Mouse (Mus musculus): ENCODE measurements around the gene Nol4l.

The Nol4l gene

DNA sequence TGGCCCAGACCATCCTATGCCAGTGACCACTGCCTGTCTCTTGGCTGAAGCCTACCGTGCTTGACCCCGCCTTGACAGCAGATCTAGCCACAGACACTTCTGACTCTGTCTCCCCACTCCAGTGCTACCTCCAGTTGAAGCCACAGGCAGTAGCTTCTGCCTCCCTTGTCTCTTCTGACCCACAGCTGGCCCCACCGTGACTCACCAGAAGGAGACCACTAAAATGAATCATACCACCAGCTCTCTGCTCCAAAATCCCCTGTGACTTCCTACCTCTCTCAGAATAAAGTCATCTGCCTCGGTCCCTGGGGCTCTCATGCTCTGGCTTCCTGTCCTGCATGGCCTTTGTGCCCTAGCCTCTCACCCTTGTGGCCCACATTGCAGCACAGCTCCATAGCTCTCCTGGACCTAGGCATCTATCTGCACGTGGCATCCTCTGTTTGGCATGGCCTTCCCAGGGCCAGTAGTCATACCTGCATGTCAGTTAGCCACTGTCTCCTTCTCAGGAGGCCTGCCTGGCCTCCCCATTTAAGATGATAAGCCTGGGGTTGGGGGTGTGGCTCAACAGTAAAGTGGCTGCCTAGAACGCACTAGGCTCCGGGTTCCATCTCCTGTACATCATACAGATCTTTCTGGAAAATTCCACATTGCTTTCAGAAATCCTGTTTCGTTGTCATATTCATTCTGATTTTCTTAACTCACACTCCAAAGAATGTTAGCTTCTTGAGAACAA, 13.3 kb upstream of the Nol4l start:
- no peak for DNase-seq (ENCODE audit: low read depth)

DNA sequence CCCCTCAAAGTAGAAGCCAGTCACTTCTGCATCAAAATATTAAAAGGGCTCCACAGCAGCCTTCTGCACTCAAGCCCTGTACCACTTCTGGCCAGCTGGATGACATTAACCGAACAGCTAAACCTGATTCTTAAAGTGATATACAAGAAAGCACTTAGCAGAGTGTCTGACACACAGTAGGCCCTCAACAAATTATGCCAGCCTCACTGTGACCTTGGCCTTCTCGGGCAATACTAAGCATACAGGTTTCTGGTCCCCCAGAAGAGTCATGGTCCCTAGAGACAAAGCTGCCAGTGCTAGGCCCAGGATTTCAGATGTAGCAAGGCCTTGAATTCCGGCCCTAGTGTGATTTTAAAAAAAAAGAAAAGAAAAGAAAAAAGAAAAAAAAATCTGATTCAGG, 9.1 kb upstream of the Nol4l start:
- DNase-seq (ENCODE audit: low read depth), result no peak

DNA sequence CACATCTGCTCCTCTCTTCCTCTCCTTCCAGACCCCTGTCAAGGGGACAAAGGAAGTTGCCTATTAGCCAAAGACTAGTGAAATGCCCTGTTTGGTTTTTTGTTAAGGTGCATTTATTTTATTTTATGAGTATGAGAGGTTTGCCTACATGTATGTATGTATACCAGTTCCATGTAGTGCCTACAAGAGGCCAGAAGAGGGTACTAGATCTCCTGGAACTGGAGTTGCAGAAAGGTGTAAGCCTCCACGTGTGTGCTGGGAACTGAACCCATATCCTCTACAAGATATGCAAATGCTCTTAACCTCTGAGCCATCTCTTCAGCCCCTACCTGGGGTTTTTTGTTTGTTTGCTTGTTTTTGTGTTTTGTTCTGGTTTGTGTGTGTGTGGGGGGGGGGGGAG, 4.2 kb upstream of the Nol4l start:
- no peak for DNase-seq (ENCODE audit: low read depth)

DNA sequence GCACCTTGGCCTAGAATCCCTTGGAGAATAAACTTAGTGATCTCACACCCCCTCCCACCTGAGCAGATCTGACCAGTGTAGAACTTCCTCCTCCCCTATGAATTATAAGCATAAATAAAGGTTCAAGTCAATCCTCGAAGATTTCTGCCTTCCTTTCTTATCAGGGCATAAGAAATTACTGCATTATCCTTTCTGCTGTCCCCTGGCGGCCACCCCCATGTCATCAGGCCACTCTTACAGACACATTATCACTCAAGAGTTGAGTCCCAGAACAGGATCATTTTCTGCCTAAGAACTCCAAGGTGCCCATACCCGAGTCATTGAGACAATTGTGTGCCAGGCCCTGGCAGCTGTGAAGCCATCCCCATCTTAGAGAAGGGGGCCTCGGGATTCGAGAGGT, 1.2 kb upstream of the Nol4l start:
- DNase-seq (ENCODE audit: low read depth), result no peak

DNA sequence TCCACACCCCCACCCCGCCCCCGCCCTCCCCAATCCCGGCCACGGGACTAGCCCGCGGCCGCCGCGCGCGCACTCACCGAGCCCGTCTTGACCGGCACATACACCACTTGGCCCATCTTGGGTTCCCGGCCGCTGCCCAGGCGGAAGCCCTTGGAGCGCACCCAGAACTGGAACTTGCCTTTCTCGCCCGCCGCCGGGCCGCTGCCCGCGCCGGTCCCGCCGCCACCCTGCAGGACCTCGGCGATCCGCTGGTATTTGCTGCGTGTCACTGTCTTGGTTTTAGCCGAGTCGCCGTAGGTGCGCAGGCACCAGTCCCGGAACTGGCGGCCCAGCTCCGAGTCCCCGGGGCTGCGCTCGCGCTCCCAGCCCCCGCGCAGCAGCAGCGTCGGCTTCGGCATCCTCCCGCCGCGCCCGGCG, 398 bp downstream of the Nol4l start:
- no peak for DNase-seq (ENCODE audit: low read depth)

DNA sequence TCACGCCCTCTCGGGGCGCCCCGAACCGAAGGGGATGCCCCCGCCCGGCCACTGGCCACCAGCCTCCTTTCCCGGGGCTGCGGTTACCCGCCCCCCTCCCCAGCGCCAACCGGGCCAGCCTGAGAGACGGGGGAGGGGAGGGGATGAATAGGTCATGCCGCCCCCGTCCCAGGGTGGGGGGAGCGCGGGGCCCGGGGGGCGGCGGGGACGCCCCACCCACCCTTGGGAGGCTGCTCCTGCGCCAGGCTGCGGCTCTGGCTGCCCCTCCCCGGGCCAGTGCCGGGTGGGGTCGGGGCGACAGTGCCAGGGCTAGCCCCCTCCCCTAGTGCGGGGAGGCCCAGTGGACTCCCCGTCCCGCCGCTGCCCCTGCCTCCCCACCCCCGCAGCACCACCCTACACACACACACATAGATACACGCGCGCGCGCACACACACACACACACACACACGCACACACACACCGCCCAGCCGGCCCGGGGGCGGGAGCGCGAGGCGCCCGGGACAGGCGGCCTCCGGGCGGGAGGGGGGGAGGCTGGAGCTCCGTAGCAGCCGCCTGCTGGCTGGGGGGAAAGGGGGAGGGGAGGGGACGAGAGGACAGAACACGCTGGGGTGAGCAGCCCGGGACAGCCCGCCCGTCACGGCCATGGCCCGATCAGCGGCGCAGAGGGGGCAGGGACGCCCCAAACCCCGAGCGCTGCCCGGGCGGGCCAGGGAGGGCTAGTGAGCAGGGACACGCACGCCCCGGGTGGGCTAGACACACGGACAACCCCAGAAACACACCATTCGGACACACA, 1.0 kb downstream of the Nol4l start:
- no peak for DNase-seq (ENCODE audit: low read depth)

DNA sequence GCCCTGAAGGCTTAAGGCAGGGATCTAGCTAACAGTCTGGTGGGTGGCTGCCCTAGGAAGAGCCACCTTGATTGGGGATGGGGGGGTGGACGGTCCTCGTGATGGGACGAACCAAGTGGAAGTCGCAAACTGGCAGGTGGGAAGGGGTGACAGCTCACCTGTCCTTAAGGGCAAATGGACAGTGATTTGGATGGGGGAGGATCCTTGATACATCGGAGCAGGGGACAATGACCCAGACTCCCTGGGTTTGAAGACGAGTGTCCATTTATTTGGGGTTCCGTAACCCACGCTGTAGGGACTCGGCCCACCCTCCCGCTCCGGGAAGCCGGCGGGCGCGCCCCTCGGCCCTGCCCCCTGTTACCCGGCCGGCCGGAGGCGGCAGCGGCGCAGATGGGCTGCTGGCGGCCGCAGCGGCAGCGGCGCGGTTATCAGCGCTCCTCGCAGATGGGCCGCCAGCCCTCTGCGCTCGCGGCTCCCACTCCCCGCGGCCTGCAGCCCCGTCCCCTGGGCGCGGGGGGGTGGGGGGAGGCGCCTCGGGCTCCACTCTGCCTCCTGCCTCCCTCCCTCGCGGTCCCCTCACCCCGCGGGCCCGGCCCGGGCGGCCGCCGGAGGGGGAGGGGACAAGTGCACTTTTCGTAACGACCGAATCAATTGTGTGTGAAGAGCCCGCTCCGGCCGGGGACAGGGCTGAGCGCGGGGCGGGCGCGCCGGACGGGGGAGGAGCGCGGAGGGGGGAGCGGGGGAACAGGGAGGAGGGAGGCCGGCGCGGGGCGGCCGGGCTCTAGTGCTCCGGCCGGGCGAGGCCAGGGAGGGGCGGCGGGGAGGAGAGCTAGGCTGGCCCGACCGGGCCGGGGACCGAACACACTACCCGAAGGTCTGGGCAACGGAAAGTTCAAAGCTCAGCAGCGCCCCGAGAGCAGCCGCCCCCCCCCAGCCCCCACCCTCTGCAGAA, 1.9 kb downstream of the Nol4l start:
- no peak for DNase-seq (ENCODE audit: low read depth)

DNA sequence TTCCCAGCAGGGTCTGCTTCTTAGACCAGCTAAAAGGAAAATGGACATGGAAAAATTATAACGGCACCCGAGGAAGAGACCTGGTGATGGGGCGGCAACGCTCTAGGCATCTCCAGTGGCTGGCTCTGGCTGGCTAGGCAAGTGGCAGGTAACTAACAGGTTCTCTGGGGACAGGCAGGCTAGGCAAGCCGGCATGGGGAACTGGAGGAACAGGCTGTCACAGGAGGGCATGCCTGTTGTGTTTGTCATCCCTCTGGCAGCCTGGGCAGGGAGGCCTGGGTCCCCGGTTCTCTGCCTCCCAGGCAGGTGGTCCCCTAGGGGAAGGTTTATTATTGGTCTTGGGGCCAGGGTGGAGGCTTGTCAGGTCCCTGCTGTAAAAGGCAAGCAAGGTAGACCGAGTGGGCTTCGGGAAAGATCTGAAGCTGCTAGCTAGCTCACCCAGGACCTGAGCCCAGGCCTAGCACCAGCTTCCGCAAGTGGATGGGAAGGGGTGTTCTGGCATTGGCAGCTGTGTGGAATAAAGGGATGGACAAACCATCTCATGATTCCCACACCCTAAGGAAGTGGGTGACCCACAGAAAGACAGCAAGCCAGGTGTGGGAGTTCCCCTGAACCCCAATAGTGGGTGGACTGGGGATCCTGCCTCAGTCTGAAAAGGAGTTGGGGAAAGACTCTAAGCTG, 2.8 kb downstream of the Nol4l start:
- DNase-seq (ENCODE audit: low read depth), result no peak

DNA sequence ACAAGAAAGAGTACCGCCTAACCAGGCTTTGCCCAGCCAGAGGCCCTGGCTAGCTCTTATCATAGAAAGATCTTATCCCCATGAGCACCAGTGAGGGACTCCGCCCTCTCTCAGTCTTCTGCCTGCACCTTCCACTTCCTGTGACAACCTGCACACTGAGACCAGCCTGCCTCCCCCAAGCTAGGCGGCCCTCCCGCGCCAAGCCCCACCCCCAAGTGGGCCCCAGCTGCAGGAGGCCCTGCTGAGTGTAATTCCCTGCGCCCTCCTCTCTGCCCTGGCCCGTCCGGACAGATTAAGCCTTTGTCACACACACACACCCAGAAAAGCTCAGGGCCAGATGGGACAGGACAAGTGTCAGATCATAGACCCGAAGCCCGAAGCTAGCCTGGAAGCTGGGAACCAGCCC, 3.9 kb downstream of the Nol4l start:
- DNase-seq (ENCODE audit: low read depth), result no peak

DNA sequence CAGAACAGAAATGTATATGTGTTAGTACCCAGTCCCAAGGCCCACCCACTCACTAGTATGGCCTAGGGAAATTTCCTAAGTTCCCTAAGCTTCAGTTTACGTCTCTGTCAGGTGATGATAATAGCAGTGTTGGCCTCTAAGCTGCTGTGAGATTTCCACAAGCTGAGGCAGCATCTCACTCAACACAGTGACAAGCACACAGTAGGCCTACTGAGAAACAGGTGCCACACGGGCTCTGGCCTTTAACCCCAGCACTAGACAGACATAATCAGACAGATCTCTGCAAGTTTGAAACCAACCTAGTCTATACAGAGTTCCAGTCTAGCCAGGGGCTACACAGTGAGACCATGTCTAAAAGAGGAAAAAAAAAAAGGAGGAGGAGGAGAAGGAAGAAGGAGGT, 5.0 kb downstream of the Nol4l start:
- no peak for DNase-seq (ENCODE audit: low read depth)

DNA sequence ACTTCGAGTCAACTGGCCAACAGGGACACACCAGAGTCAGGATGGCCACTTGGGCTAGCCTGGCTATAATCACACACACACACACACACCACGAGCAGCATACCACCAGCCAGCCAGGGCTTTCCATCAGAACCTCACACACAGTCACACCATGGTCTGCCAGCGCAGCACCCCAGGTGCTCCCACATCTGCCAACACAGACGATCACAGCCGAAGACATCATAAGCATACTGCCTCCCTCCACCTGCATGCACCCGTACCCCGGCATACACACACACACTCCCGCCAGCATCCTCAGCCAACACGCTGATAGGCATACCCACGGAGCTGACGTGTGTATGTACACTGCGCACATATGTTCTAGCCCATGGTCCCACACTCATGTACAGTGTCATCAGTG, 6.1 kb downstream of the Nol4l start:
- no peak for DNase-seq (ENCODE audit: low read depth)

DNA sequence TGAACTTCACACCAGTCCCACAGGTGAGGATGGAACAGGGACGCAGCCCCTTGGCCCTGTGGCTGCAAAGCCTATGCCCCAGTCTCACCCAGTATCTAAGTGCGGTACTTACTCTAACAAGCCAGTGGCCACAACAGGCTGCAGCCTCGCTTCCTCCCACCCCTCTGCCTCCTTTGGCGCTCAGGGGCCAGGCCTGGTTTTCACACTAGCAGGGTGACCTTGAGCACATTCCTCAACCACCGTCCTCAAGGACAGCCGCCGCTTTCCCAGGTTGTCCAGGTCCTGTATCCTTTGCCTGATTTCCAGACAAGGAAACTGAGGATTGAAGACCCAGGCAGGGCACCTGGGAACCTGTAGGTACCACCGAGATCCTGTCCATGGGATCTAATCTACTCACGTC, 6.6 kb downstream of the Nol4l start:
- no peak for DNase-seq (ENCODE audit: low read depth)

DNA sequence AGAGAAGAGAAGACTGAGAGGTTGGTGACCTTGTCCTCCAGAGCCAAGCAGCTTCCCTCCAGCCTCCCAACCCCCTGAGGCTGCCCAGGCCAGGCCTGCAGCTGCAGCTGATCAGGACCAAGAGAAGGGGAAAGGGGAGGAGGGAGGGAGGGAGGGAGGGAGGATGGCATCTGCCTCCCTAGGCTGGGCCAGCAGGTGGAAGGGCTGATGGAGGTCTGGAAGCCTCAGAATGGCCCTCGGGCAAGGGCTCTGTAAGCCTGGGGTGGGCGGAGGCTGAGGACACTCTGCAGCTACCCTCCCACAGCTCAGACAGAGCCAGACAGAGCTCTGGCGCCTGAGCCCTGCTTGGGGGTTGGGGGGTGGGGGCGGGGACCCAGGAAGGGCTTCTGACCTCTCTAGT, 7.5 kb downstream of the Nol4l start:
- no peak for DNase-seq (ENCODE audit: low read depth)

DNA sequence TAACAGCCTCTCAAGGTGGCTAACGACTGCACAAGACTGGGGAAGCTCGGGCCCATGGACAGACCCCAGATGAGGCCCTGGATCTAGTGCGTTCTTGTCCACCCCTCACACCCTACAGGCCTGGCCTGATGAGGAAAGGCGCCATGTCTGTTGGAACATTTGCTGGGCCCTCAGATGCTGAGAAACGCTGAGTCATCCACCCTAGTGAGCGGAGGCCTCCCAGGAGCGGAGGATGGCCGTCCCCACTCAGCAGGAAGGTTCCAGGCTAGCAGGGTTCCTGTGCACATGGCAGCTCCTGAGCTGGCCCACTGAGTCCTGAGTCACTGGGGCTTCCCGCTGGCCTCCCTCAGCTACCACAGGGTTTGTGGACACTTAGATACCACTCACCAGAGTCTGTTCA, 9.7 kb downstream of the Nol4l start:
- DNase-seq (ENCODE audit: low read depth), result no peak

DNA sequence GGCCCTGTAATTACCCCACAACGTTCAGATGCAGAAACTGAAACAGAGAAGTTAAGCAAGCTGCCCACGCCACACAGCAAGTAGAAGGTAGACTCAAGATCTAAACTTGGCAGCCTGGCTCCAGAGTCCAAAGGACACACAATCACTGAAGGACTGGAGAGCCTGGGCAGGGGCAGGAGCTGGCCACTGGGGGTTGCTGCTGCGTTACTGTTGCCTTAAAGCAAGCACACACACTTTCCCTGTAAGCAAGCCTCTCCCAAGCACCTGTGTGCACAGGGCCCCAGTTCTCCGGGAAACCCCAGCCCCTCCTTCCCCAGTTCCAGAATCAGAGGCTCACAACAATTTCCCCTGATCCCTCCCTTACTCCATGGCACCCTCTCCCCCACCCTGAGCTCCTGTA, 12.8 kb downstream of the Nol4l start:
- no peak for DNase-seq (ENCODE audit: low read depth)

DNA sequence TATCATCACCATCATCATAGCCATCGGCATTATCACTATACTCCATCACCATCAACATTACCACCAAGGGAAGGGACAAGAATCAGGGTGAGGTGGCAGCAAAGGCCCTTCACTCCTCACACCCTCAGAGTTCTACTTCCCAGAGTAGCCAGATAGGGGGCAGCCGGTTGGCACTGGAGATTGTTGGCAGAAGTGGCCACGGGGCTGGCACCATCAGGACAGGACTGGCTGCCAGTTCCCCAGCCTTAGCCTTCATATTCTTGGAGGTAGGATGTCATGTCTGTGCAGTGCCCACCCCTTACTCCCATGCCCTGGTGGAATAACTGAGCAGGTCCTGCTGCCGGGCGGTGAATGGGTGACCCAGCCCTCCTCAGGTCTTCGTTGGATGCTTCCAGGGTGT, 14.2 kb downstream of the Nol4l start:
- no peak for DNase-seq (ENCODE audit: low read depth)

DNA sequence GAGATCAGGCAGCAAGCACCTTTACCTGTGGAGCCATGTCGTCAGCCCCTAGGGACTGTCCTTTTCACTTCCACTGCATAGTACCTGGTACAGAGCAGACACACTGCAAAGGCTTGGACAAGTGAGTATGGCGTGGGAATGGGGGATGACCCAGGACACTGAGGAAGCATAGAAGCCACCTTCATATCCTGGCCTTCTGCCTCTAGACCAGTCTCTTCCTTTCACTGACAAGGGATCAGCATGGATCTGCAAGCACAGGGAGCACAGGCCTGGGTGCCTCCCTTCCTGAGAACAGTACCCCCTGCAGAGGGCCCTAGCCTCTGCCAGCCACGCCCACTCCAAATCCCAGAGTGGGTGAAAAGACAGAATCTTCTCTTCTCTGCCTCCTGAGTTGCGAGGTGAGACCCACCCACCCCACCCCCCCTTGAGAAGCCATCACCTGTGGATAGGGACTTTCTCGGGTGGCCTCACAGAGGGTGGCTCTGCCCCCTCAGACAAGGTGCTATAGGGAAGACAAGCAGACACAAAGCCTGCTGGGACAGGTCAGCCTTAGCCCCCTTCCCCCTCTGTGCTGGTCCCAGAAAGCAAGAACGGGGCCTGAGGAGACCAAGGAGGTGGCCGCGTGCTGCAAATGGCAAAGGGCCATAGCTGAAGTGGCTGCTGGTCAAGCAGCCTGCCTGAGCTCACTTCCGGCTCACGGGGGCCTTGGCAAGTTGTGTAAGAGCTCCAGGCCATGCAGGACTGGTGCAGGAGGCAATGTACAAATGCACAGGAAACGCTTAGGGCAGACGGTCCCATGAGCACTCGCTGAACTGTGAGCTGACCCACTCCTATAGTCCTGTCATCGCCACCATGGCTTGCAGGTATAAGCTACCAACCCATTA, 15.0 kb downstream of the Nol4l start:
- DNase-seq (ENCODE audit: low read depth), result no peak

DNA sequence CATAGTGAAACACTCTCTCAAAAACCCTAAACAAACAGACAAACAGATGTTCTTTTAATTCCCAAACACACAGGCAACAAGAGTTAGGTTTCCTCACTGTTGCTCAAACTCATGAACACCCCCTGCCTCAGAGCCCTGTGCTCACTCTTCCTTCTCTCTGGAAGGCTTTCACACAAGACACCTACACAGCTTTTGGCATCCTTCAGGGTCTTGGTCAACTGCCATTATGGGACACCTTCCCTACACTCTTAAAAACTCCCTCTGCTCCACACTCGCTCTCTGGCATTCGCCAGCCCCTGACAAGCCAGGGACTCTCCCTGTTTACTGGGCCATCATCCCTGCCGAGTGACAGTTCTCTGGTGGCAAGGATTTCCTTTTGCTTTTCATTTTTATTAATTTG, 15.8 kb downstream of the Nol4l start:
- no peak for DNase-seq (ENCODE audit: low read depth)

DNA sequence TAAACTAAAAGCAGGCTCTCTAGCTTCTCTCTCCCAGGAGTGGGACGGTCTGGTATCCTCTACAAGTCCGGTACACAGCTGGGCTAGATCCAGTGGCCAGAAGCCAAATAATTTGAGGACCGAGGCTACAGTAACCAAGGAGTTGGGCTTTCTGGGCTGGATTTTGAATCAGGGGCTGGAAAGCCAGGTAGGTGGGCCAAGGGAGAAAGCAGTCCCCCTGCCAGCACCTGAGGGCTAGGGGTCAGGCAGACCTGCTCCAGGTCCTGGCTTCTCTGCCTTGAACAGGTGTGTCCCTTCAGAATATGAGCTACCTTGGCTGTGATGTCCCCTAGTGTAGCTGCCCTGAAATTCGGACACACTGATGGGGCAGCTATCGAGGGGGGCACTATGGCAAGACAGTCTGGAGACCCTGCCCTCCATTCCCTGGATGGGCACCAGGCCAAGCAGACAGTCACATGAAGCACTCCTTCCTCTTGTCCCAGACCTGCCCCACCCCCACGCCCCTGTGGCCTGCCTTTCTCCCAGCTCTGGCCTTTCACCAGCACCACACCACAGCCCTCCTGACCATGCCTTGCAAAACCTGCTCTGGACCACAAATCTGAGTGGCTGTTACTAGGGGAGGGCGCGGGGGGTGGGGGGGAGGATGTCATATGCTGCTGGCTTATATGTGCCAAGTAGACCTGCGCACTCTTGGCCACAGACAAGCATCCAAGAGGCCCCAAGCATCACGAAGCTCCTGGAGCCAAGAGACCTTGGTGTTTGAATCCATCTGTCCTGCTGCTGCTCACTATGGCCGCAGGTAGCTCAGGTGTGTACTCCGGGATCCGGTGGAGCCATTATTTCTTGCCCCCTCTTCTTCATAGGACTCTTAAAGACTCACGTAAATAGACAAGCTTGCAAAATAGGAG, 17.1 kb downstream of the Nol4l start:
- DNase-seq (ENCODE audit: low read depth), result no peak

DNA sequence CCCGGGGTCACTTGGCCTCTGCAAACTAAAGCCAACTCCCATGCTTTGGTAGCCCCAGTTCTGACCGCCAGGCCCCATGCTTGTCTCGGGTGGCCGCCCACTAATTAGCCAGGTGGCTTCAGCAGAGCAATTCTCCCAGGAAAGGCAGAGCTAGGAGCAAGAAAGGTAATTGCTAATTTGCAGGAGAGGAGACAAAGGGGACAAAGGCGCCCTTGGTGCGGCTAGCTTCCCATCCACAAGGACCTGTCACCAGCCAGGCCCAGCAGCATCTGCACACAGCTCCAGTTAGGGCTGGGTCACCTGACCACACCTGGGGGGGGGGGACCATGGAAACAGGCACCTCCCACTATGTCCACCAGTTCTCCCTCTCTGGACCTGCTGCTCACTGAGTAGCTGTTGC, 18.2 kb downstream of the Nol4l start:
- no peak for DNase-seq (ENCODE audit: low read depth)
